Mouse (Mus musculus) left cerebral cortex, postnatal 25 days (tissue): ENCODE measurements around the gene Fkbp3. TPM values are rescaled to one million over a fixed set of nuclear protein-coding genes. Genes with fewer than 3 reads are reported as not detected.
"Not testable (repeated sequence)": the region's sequence is repeated elsewhere in the genome, so short reads cannot be mapped to it uniquely, and the experiment has no call there.

Experiments used
- DNase-seq, 2 experiments: peaks; one replicate each; pipeline ENCODE4 v3.0.0; 2022; ENCODE audit warnings: low spot score in 2 of 2, mixed read lengths in 1 of 2
- intact Hi-C: fragments of 180-260 bp; cut with DNase I; formaldehyde crosslinking; loops from one replicate; pipeline ENCODE4 v1.15.1; 2025
- total RNA-seq, 2 experiments: library from RNA; stranded (reverse); gene quantifications; 2 replicates each; pipeline ENCODE4 v1.2.3; 2021

Fkbp3 gene
- 100 to 1,000 TPM; 169 to 191 TPM for total RNA-seq

- intact Hi-C loops: no loop called here
- DNase-seq: peak; percentile 97 to 98
Observed at GRCm38 (mm10) chr12:65073611-65074178, at the start of gene Fkbp3. TSS of gene Fkbp3 (minus strand) at chr12:65074007.

GRCm38 (mm10) chr12:65119451-65119850 lies 45.6 kb upstream of the Fkbp3 start:
- intact Hi-C loops: no loop called here
- DNase-seq: no peak

- intact Hi-C loops: no loop called here
- DNase-seq: peak in 1 of 2 experiments; percentile 39
Observed at GRCm38 (mm10) chr12:65118968-65119367, 45.2 kb upstream of the Fkbp3 start.

- intact Hi-C loops: not testable (repeated sequence)
Observed at GRCm38 (mm10) chr12:65114978-65115377, 41.2 kb upstream of the Fkbp3 start.

GRCm38 (mm10) chr12:65113925-65114324 lies 40.1 kb upstream of the Fkbp3 start:
- DNase-seq: no peak
- intact Hi-C loops: no loop called here

More at GRCm38 (mm10) chr12:65114978-65115377, 41.2 kb upstream of the Fkbp3 start:
- not testable (repeated sequence) for DNase-seq

GRCm38 (mm10) chr12:65112811-65113210 lies 39.0 kb upstream of the Fkbp3 start:
- intact Hi-C loops: no loop called here
- peak in 1 of 2 experiments; percentile 80 for DNase-seq

- DNase-seq: no peak
- intact Hi-C loops: no loop called here
Observed at GRCm38 (mm10) chr12:65111503-65111902, 37.7 kb upstream of the Fkbp3 start.

GRCm38 (mm10) chr12:65108746-65109145 lies 34.9 kb upstream of the Fkbp3 start:
- intact Hi-C loops: no loop called here
- DNase-seq: no peak

GRCm38 (mm10) chr12:65076906-65077305 lies 3.1 kb upstream of the Fkbp3 start:
- intact Hi-C loops: no loop called here
- DNase-seq: no peak

- intact Hi-C loops: no loop called here
- peak in 1 of 2 experiments; percentile 54 for DNase-seq
Observed at GRCm38 (mm10) chr12:65075733-65076310, 2.0 kb upstream of the Fkbp3 start.

- intact Hi-C loops: no loop called here
Observed at GRCm38 (mm10) chr12:65075085-65075732, 1.4 kb upstream of the Fkbp3 start, which contains the start of gene Fancm. TSS of gene Fancm (plus strand) at chr12:65075603.

GRCm38 (mm10) chr12:65074651-65075050 lies 844 bp upstream of the Fkbp3 start:
- intact Hi-C loops: no loop called here
- no peak for DNase-seq

More at GRCm38 (mm10) chr12:65075085-65075732, 1.4 kb upstream of the Fkbp3 start, which contains the start of gene Fancm:
- peak; percentile 92 to 95 for DNase-seq

- DNase-seq: no peak
- intact Hi-C loops: no loop called here
Observed at GRCm38 (mm10) chr12:65072911-65073610, 746 bp downstream of the Fkbp3 start.

GRCm38 (mm10) chr12:65068409-65068808 lies 5.4 kb downstream of the Fkbp3 start:
- DNase-seq: no peak
- intact Hi-C loops: no loop called here

GRCm38 (mm10) chr12:65066234-65066633 lies 7.6 kb downstream of the Fkbp3 start:
- intact Hi-C loops: no loop called here
- DNase-seq: no peak

GRCm38 (mm10) chr12:65065241-65065640 lies 8.6 kb downstream of the Fkbp3 start:
- no peak for DNase-seq
- intact Hi-C loops: no loop called here

- intact Hi-C loops: no loop called here
- no peak for DNase-seq
Observed at GRCm38 (mm10) chr12:65061082-65061481, 12.7 kb downstream of the Fkbp3 start.

- no peak for DNase-seq
- intact Hi-C loops: loop anchor here (5.0 kb wide), 1 partner anchor 66 kb away; no protein-coding TSS in a partner anchor
Observed at GRCm38 (mm10) chr12:65058203-65058602, 15.6 kb downstream of the Fkbp3 start.

- intact Hi-C loops: no loop called here
- no peak for DNase-seq
Observed at GRCm38 (mm10) chr12:65048799-65049198, 25.0 kb downstream of the Fkbp3 start.

- intact Hi-C loops: no loop called here
- DNase-seq: no peak
Observed at GRCm38 (mm10) chr12:65037546-65037937, 36.3 kb downstream of the Fkbp3 start.
